Mouse (Mus musculus) cortical plate, adult 2 months (tissue): ENCODE measurements around the gene Prkaa2.

Experiments used
- CTCF ChIP-seq: fragments of 200-500 bp; IDR thresholded peaks from 2 replicates; pipeline ENCODE4 v1.5.1; 2011; ENCODE audit warnings: mild to moderate bottlenecking, control low read depth, low read length; ENCODE audit not compliant: insufficient read depth; ENCODE audit errors: extremely low read depth
- POLR2A ChIP-seq: fragments of 200-500 bp; IDR thresholded peaks from 2 replicates; pipeline ENCODE4 v1.6.1; 2011; ENCODE audit warnings: mild to moderate bottlenecking, low read length, control low read depth; ENCODE audit not compliant: insufficient read depth; ENCODE audit errors: extremely low read depth

GRCm38 (mm10) chr4:105088671-105089070 is 21.0 kb downstream of the Prkaa2 start:
- no peak for TF ChIP-seq CTCF
- no peak for TF ChIP-seq POLR2A
